Mouse (Mus musculus) E14TG2a.4 (cell line): Measurements from ENCODE around the gene Apoh.

Source experiments
- CTCF ChIP-seq: conservative IDR thresholded peaks from 2 replicates; pipeline ENCODE4 v1.5.1; 2014; ENCODE audit warnings: low read length
- NANOG ChIP-seq: IDR thresholded peaks from 2 replicates; pipeline ENCODE4 v1.6.1; 2014; ENCODE audit warnings: borderline replicate concordance, low read length, mixed read lengths
- POU5F1 ChIP-seq: IDR thresholded peaks from 2 replicates; pipeline ENCODE4 v1.6.1; 2014; ENCODE audit warnings: low read length, borderline replicate concordance

DNA sequence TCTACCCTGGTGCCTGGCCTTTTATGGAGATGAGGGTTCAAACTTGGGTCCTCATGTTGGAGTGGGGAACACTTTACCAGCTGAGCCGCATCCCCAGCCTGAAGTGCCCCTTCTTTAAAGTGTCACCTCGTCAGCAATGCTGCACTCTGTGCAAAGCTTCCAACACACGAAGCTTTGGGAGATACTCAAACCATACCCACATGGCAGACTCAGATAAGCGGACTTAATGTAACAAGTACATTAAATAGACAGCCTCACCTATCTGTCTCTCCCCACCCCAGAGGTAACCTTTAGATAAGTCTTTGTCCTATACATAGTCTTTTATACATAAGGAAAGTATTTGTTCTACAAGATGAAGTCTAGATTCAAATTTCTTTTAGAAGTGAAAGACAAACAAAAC, 17.8 kb downstream of the Apoh start:
- TF ChIP-seq CTCF (no peak), NANOG (no peak), POU5F1 (no peak)
